Mouse (Mus musculus) c-Kit-positive CD71-negative TER-119-negative erythroid progenitor cells, embryonic 14.5 days (primary cell): ENCODE measurements around the gene Psmb5.
A peak's percentile ranks its signal among the peaks of the same experiment; 100 is the strongest.

Source experiments
- DNase-seq: peaks from one replicate; pipeline ENCODE4 v3.0.0-alpha.2; 2013; ENCODE audit warnings: low read depth

The Psmb5 gene

GRCm38 (mm10) chr14:54617897-54618365, at the start of gene Psmb5:
Gene Psmb5 (minus strand): TSS chr14:54618022.
- peak; percentile 82 for DNase-seq

- no peak for DNase-seq
Observed at GRCm38 (mm10) chr14:54664477-54665222, 46.8 kb upstream of the Psmb5 start.

DNA sequence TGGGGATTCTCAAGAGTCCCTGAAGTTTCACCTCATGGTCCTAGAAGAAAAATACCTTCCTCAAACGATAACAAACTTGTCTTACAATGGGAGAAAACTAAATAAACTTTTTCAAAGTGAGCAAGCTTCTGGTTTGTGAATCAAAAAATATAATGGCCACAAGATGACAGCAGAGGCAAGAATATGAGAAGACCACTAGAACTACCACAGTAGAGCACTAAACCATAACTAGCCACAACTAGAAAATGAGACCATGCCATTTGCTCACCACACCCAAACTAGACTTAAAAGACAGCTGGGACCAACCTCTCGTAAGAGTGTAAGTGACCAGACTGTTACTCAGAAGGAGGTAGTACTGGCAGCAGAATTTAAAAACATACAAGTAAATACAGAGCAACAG, 42.2 kb upstream of the Psmb5 start:
- DNase-seq: peak; percentile 73

GRCm38 (mm10) chr14:54653496-54653895, 35.7 kb upstream of the Psmb5 start:
- peak; percentile 76 for DNase-seq

- no peak for DNase-seq
Observed at GRCm38 (mm10) chr14:54652787-54653186, 35.0 kb upstream of the Psmb5 start.

DNA sequence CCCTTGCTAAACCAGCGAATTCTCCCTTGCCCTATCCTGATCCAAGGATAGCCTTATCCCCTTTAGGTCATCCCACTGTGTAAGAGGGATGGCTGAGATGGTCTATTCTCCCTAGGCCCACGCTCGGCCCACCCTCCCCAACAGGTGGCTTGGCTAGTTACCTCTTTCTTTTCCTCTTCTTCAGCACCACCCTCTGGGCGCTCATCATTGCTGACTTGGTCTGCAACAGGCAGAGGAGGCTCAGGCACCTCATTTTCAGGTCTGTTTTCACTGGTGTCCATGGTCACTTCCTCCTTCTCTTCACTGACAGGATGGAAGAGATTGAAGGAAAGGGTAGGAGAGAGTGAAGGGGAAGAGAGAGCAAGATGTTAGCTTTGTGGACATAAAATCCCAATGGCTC, 33.7 kb upstream of the Psmb5 start:
- DNase-seq: no peak

- DNase-seq: peak; percentile 96
Observed at GRCm38 (mm10) chr14:54650621-54651454, 33.0 kb upstream of the Psmb5 start.

DNA sequence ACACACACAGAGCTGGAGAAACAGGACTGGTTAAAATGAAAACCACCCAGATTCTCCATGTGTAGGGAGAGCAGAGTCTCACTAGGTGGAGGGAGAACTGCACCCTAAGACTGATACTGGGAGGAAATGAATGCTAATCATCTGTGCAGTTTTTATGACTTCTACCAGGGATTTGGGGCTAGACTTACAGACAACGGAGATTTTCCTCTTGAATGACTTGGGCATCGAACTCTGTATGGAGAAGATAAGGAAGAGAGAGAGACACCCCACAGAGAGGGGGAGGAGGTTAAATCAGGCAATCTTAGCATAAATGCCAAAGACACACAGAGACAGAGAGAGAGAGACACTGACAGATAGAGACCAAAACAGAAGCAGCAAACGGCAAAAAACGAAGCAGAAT, 30.1 kb upstream of the Psmb5 start:
- DNase-seq: no peak

DNA sequence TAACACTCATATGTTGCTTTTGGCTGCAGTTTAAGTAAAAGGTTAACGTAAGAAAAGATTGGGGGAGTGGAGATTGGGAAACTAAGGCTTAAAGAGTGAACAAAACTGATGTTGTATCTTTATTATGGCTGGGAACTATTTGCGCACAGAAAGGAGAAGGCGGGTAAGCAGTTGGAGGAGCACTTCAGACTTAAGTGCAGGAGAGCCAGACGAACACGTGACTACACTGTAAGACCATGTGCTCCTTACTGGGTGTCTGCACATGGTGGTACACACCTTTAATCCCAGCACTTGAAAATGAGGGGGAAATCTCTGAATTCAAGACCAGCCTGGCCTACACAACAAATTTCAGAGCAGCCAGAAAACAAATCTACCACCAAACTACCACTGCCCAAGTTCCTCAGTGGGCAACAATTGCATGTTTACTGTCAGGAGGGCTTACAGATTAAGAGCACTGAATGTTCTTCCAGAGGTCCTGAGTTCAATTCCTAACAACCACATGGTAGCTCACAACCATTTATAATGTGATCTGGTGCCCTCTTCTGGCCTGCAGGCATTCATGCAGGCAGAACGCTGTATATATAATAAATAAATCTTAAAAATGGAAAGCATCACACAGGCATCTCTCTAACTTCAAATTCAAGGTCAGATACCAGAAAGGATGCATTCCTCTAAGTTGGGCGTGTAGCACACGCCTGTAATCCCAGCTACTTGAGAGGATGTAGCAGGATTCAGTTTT, 29.2 kb upstream of the Psmb5 start:
- no peak for DNase-seq

- no peak for DNase-seq
Observed at GRCm38 (mm10) chr14:54646455-54646854, 28.6 kb upstream of the Psmb5 start.

DNA sequence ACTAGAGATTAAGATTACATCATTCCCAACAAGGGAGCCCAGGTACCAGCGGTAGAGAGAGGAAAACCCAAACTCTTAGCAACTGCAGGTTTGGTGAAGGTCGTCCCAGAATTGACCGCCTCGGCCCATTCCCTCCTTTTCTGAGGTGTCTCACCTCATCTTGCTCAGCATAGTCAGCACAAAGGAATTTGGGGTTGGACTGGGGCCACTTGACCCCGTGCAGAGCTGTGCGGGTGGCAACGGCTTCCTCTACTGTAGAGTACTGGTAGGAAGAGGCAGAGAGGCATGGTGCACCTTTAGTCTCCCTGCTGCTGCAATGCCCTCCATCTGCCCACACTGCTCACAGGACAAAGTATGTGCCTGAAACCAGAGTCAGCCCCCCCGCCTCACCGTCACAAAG, 26.5 kb upstream of the Psmb5 start:
- no peak for DNase-seq

DNA sequence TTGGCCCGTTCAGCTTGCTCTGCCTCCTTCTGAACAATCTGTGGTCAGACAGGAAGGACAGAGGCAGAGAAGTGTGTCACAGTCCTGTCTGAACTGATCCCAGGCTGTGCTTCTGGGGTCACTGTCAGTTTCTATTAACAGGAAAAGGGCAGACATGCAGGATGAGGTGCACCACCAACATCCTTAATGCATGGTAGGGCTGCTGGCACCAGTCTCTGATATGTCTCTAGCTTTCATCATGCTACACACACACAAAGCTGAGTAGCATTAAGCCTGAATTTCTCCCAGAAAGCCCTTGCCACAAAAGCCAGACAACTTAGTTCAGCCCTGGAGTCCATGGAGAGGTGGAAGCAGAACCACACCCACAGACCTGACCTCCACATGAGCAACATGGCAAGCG, 25.2 kb upstream of the Psmb5 start:
- DNase-seq: no peak

- no peak for DNase-seq
Observed at GRCm38 (mm10) chr14:54642224-54642944, 24.6 kb upstream of the Psmb5 start.

DNA sequence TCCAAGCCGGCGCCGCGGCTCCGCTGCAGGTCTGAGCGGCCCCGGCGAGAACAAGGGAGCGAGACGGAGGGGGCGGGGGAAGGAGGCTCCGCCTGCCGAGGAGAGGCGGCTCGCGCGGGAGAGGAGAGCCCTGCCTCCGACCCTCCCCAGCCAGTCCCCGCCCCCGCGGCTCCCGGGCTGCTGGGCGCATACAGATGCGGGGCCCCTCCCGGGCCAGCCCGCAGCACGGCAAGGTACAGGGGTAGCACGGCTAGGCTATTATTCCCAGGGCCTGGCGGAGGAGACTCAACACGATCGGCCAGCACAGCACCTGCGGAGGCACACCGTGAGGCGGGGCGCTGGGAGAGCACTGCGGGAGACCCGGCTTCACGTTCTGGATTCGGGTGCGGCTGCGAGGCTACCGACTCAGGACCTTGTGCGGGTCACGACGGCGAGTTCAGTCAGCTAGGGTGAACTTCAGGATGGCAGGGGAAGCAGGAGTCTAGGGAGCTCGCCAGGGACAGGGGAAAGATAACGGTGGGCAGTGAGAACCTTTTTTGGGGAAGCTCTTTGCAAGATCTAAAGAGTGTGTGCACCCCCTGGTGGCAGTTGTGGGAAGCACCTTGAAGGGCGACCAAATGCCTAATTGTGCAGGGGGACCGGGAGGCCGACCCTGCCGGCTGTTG, 23.6 kb upstream of the Psmb5 start, which contains the start of gene Cdh24:
TSS of gene Cdh24 (minus strand) at position 60 of the 665 bp plus-strand sequence.
- DNase-seq: peak; percentile 92

DNA sequence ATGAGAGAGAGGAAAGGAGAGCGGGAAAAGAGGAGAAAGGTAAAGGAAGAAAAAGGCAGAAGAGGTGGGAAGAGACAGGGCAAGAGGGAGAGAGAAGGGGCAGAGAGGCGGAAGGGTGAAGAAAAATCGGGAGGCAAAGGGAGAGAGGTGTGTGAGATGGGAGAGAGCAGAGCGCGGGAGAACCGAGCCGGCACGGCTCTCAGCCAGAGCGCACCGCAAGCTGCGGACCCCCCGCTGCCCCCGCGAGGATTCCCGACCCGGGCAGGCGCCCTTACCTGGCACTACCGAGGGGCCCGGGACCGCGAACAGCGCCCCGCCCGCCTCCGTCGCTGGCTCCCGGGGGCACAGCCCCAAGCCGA, 23.1 kb upstream of the Psmb5 start, which contains the start of gene Gm17606:
TSS of gene Gm17606 (plus strand) at position 7 of the 359 bp plus-strand sequence.
- no peak for DNase-seq

- no peak for DNase-seq
Observed at GRCm38 (mm10) chr14:54640121-54640520, 22.3 kb upstream of the Psmb5 start.

- no peak for DNase-seq
Observed at GRCm38 (mm10) chr14:54638210-54638609, 20.4 kb upstream of the Psmb5 start.

- DNase-seq: no peak
Observed at GRCm38 (mm10) chr14:54636954-54637353, 19.1 kb upstream of the Psmb5 start.

DNA sequence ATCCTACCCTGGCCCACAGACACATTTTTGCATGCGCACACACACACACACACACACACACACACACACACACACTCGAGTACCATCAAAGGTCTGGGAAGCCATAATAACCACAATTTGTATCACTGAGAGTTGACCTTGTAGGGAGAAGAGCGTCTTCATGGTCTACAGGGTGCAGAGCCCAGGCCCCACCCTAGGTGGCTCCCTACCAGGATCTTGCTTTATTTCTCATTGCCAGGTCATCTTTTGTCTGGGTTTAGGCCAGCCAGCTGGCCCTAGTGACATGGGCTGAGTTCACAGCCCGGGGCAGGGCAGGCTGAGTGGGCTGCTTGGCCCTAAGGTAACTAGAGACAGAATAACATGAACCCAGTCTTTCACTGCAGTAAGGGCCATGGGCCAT, 16.4 kb upstream of the Psmb5 start:
- no peak for DNase-seq

DNA sequence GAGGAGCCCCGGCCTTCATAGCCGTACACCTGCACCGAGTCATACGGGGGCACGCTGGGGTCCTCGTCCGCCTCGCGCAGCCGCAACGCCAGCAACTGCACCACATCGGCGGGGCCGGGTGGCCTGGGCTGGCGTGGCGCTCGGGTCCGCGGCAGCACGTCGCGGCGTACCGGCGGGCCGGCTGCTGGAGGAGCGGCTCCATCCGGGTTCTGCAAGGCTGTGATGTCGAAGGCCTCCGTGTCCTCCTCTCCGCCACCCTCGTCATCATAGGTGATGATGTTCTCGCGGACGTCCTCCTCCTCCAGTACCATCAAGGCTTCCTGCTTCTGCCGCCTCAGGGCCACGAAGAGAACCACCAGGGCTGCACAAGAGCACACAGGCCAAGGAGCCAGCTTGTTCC, 14.4 kb upstream of the Psmb5 start:
- no peak for DNase-seq

DNA sequence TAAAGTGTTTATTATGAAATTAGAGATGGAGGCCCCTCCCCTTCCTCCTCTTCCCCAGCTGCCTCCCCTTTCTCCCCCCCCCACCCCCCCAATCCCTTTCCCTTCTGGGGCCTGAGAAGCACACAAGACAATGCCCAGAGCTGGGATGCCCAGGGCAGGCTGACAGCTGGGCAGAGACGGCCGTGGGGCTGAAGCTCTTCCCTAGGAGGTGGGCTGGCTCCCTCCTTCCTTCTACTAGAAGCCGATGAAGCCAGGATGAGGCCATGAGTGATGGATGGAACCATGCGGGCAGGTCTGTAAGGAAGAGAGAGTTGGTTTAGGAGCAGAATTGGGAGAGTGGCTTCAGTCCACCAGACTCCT, 13.4 kb upstream of the Psmb5 start:
- DNase-seq: no peak
